Mouse (Mus musculus) mouse trophoblast stem cell (cell line): Measurements from ENCODE around the gene Ndufaf2.

Experiments used
- in situ Hi-C, 2 experiments: fragments of 300-500 bp; cut with MseI, MboI; formaldehyde crosslinking; loops; 2 replicates in 1 of 2; 3 replicates in 1 of 2; pipeline ENCODE4 v1.15.1; 2025

The Ndufaf2 gene

GRCm38 (mm10) chr13:108086724-108087123, 71.7 kb downstream of the Ndufaf2 start:
- in situ Hi-C loops: no loop called here

- in situ Hi-C loops: no loop called here
Measured at GRCm38 (mm10) chr13:108086036-108086435, 72.4 kb downstream of the Ndufaf2 start.

GRCm38 (mm10) chr13:108084086-108084485, 74.3 kb downstream of the Ndufaf2 start:
- in situ Hi-C loops: no loop called here

- in situ Hi-C loops: no loop called here
Measured at GRCm38 (mm10) chr13:108077901-108078300, 80.5 kb downstream of the Ndufaf2 start.

GRCm38 (mm10) chr13:108077476-108077875, 80.9 kb downstream of the Ndufaf2 start:
- in situ Hi-C loops: no loop called here

GRCm38 (mm10) chr13:108070171-108070570, 88.3 kb downstream of the Ndufaf2 start:
- in situ Hi-C loops: no loop called here

GRCm38 (mm10) chr13:108069151-108069550, 89.3 kb downstream of the Ndufaf2 start:
- in situ Hi-C loops: no loop called here

GRCm38 (mm10) chr13:108066021-108066420, 92.4 kb downstream of the Ndufaf2 start:
- in situ Hi-C loops: no loop called here

- in situ Hi-C loops: no loop called here
Measured at GRCm38 (mm10) chr13:108064331-108064730, 94.1 kb downstream of the Ndufaf2 start.

GRCm38 (mm10) chr13:108063374-108064134, 94.9 kb downstream of the Ndufaf2 start:
- in situ Hi-C loops: no loop called here

- in situ Hi-C loops: no loop called here
Measured at GRCm38 (mm10) chr13:108062900-108063299, 95.5 kb downstream of the Ndufaf2 start.

- in situ Hi-C loops: no loop called here
Measured at GRCm38 (mm10) chr13:108060936-108061578, 97.4 kb downstream of the Ndufaf2 start.

- in situ Hi-C loops: no loop called here
Measured at GRCm38 (mm10) chr13:108060286-108060885, 98.0 kb downstream of the Ndufaf2 start.

GRCm38 (mm10) chr13:108056896-108057295, 101.5 kb downstream of the Ndufaf2 start:
- in situ Hi-C loops: no loop called here

GRCm38 (mm10) chr13:108047364-108047763, 111.1 kb downstream of the Ndufaf2 start:
- in situ Hi-C loops: loop anchor here in 1 of 2 experiments (10.0 kb wide), 1 partner anchor 153 kb away; no protein-coding TSS in a partner anchor

GRCm38 (mm10) chr13:108046891-108047290, 111.5 kb downstream of the Ndufaf2 start:
- in situ Hi-C loops: loop anchor here in 1 of 2 experiments (10.0 kb wide), 1 partner anchor 152 kb away; no protein-coding TSS in a partner anchor

GRCm38 (mm10) chr13:108046071-108046470, 112.4 kb downstream of the Ndufaf2 start:
- in situ Hi-C loops: loop anchor here in 1 of 2 experiments (10.0 kb wide), 1 partner anchor 151 kb away; no protein-coding TSS in a partner anchor

- in situ Hi-C loops: loop anchor here in 1 of 2 experiments (10.0 kb wide), 1 partner anchor 151 kb away; no protein-coding TSS in a partner anchor
Measured at GRCm38 (mm10) chr13:108045646-108046045, 112.8 kb downstream of the Ndufaf2 start.

GRCm38 (mm10) chr13:108044222-108044941, 114.0 kb downstream of the Ndufaf2 start, which contains the start of gene Smim15:
TSS of gene Smim15 (plus strand) at chr13:108044446.
- in situ Hi-C loops: loop anchor here in 1 of 2 experiments (10.0 kb wide), 1 partner anchor 150 kb away; no protein-coding TSS in a partner anchor

GRCm38 (mm10) chr13:108043431-108044221, 114.8 kb downstream of the Ndufaf2 start:
- in situ Hi-C loops: loop anchor here in 1 of 2 experiments (10.0 kb wide), 1 partner anchor 149 kb away; no protein-coding TSS in a partner anchor
